Comparison of ENCODE assay signal across 9 mouse cellular contexts in genomic region chr5:39643924-39644826, GRCm38 (mm10).
A peak's percentile ranks its signal among the peaks of the same experiment; 100 is the strongest.
DNase-seq lines count a peak whose midpoint lies in the region; ATAC-seq and TF ChIP-seq lines count a peak whose summit lies in the region.
"Had no signal": no experiment of that assay in that cellular context is flagged by ENCODE, and none has a peak within 500 bp of the region (broad histone marks: within the 10 kb centered on the region; RNA-seq: fewer than 3 reads in every experiment).

No protein-coding gene starts in this region.

- H3K27ac ChIP-seq in hindbrain, embryonic 10.5 days: peak overlapping the region; percentile 82
- no peak overlapping the region for H3K27ac ChIP-seq in lung, embryonic 16.5 days (ENCODE audit: low read length)

- H3K4me2 ChIP-seq in lung, embryonic 16.5 days (ENCODE audit: low read depth, low read length): peak overlapping the region; percentile 88

- no peaks in the 10 kb centered on the region for H3K36me3 ChIP-seq in E14TG2a.4 (ENCODE audit: insufficient read depth, low read length)
- no peaks in the 10 kb centered on the region for H3K36me3 ChIP-seq in hindbrain, embryonic 10.5 days
- no peaks in the 10 kb centered on the region for H3K36me3 ChIP-seq in lung, embryonic 16.5 days (ENCODE audit: control insufficient read depth, insufficient read depth, low read length)
- H3K36me3 ChIP-seq: G1E had no signal

- no peaks in the 10 kb centered on the region for H3K9me3 ChIP-seq in E14TG2a.4 (ENCODE audit: low read length)
- no peaks in the 10 kb centered on the region for H3K9me3 ChIP-seq in hindbrain, embryonic 10.5 days
- H3K9me3 ChIP-seq in lung, embryonic 16.5 days (ENCODE audit: control insufficient read depth, low read length): no peaks in the 10 kb centered on the region

- peaks cover 15% of the 10 kb centered on the region for H3K4me1 ChIP-seq in E14TG2a.4 (replicated peaks; ENCODE audit: low read depth, low read length)
- H3K4me1 ChIP-seq in hindbrain, embryonic 10.5 days (replicated peaks): peaks cover 20% of the 10 kb centered on the region
- H3K4me1 ChIP-seq in lung, embryonic 16.5 days (replicated peaks; ENCODE audit: control insufficient read depth, insufficient read depth, low read length): peaks cover 14% of the 10 kb centered on the region; the same call in 1 of the 2 replicates

- H3K9ac ChIP-seq in lung, embryonic 16.5 days (ENCODE audit: low read length): peak overlapping the region; percentile 66

- peak; percentile 95 for DNase-seq in cerebellum, adult 8-10 months
- DNase-seq in frontal cortex, adult 2 months (ENCODE audit: extremely low spot score in 1 of 2, low spot score in 1 of 2): peak; percentile 89 to 93
- DNase-seq in hindbrain, embryonic 10.5 days (ENCODE audit: low spot score): peak; percentile 88
- DNase-seq in layer of hippocampus, postnatal 10 days (ENCODE audit: low spot score in 2 of 2): peak; percentile 85 to 90
- DNase-seq in ovary, adult 18-20 months (ENCODE audit: low spot score): peak; percentile 93
- peak; percentile 41 to 43 for DNase-seq in thymus, adult 18-20 months

- 1% methylated on average over 56 of the region's 56 CpGs for WGBS in hindbrain, embryonic 10.5 days
- WGBS in lung, embryonic 16.5 days: under 1% methylated on average over 56 of the region's 56 CpGs

- 0 out of 2 replicates have a peak, but pooled peaks have one; percentile 12 for TF ChIP-seq CTCF in E14TG2a.4 (conservative IDR thresholded peaks at IDR 0.05; ENCODE audit: low read length)

- peaks cover 52% of the 10 kb centered on the region for H3K27me3 ChIP-seq in E14TG2a.4 (ENCODE audit: insufficient read depth, low read length)
- H3K27me3 ChIP-seq in hindbrain, embryonic 10.5 days (ENCODE audit: insufficient read depth, poor library complexity, severe bottlenecking): peaks cover 44% of the 10 kb centered on the region
- H3K27me3 ChIP-seq in lung, embryonic 16.5 days (ENCODE audit: control insufficient read depth, insufficient read depth, low read depth, low read length): peaks cover 18% of the 10 kb centered on the region

- peak; percentile 98 for ATAC-seq in lung, embryonic 16.5 days (ENCODE audit: low read depth)

- peak overlapping the region; percentile 82 for H3K4me3 ChIP-seq in E14TG2a.4 (replicated peaks; ENCODE audit: low read length)
- H3K4me3 ChIP-seq in hindbrain, embryonic 10.5 days: peak overlapping the region; percentile 78
- peak overlapping the region; percentile 64 for H3K4me3 ChIP-seq in lung, embryonic 16.5 days (ENCODE audit: low read length)

Comparison
In these comparisons a context has a peak if more than half of its experiments do, and no peak if none do; other contexts are left out.
1. DNase-seq: peak in every context shown above with its lines; median percentile 95 in cerebellum, adult 8-10 months; 93 in ovary, adult 18-20 months; 91 in frontal cortex, adult 2 months; 88 in hindbrain, embryonic 10.5 days; 88 in layer of hippocampus, postnatal 10 days; 42 in thymus, adult 18-20 months.